Mouse (Mus musculus): Measurements from ENCODE around the gene P3h3. TPM values are rescaled to one million over a fixed set of nuclear protein-coding genes. Genes with fewer than 3 reads are reported as not detected.
A peak's percentile ranks its signal among the peaks of the same experiment; 100 is the strongest.
"Not testable (repeated sequence)": the region's sequence is repeated elsewhere in the genome, so short reads cannot be mapped to it uniquely, and the experiment has no call there.

Gene P3h3
- total RNA-seq (2021), result 10 to 100 TPM; 30.4 to 37.1 TPM

DNA sequence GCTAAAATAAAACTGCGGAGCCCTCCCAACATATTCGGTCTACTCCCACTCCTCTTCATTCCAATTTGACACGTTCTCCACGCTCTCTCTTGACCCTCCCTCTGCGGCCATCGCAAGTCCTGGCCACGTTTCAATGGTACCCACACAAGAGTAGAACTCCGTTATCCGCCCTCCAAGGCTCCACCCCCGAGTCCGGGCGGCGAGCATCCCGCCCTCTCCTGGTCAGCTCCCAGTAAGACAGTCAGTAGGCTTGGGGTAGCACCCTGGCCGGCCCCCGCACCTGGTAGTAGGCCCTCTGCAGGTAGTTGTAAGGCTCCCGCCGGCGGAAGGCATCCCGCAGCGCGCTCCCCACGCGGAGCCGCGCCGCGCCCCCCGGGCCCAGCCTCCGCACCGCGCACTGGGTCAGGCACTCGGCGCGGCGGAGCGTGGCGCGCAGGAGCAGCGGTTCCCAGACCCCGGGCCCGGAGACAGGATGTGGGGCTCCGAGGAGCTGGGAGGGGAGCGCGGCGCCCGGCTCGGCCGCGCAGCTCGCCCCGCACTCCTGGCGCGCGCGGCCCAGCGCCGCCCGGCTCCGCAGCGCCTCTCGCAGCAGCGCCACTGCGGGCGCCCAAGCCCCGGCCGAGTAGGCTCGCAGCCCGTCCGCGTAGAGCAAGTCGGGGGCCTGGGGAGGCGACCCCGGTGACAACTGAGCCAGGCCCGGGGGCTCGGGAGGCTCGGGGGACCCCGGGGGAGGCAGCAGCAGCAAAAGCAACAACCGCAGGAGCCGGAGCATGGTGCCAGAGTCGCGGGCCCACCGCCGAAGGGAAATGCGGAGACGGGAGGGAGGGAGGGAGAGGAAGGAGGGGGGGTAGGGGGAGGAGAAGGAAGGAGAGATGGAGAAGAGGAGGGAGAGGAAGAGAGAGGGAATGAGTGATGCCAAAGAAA is at the start of gene P3h3:
Gene P3h3 (minus strand): TSS at position 837 of the 924 bp plus-strand sequence.
- DNase-seq, result peak; percentile 85

DNA sequence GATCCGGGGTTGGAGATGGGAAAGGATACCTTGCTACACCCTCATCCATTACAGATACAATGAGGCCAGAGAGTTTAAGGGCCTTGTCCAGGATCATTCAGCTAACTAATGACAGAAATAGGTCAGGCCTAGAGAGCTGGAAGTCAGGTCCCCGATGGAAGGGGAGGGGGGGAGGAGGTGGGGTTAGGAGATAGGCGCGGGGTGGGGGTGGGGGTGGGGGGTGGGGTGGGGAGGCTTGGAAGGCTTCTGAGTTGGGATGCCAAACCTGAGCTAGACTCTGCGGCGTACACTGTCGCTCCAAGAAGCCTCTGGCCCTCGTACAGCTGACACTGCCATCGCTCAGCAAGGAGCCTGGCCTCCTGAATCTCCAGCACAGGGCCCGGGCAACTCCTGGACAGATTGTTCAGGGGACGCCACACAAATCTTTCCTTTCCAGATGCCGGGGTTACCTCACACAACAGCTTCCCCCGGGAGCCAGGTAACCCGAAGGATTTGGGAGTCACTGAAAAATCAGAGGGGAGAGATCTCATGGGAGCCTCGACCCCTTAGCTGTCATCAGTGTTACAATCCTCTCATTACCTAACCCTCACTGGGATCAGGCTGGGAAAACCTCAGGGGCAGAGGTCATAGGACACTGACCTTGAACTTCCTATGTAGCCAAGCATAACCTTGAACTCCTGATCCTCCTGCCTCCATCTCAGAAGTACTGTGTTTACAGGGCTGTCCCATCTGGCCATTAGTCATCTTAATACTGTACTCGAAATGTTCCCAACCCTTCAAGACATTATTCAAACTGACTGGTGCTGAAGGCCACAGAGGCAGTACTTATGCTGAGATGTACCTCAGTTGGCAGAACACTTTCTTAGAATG is 47.7 kb upstream of the P3h3 start:
- DNase-seq, result no peak

DNA sequence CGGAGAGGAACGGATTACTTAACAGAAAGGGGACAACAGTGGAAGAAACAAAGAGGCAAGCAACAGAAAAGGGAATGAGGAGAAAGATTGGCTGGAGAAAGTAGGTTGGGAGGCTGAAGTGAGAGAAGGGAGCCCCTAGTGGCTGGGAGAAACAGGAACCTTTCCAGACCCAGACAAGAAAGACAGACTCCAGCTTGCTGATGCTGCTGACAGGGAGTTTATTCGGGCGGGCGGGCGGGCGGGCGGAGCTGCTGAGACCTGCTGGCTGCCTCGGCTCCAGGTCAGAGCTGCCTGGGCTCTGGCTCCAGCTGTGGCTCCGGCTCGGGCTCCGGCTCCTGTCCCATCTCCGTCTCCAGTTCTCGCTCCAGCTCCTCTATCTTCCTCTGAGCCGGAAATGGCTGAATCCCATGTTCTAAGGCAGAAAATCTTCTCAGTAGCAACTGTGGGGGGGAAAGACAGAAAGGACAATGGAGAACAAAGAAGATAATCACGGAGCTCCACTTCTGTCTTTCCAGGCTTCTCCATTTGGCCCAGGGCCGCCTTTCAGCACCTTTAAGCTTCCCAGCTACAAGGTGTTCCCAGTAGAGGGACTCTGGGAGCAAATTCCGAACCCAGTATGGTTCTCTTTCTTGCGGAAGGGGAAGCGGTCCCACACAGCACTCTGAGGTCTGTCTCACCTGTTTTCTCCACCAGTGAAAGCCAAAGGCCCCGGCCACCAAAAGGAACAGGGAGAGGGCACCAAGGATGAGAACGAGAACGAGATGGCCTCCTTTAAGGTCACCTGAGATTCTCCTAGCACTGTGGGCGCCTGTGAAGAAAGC is 46.8 kb upstream of the P3h3 start:
- DNase-seq, result peak; percentile 54 to 66

DNA sequence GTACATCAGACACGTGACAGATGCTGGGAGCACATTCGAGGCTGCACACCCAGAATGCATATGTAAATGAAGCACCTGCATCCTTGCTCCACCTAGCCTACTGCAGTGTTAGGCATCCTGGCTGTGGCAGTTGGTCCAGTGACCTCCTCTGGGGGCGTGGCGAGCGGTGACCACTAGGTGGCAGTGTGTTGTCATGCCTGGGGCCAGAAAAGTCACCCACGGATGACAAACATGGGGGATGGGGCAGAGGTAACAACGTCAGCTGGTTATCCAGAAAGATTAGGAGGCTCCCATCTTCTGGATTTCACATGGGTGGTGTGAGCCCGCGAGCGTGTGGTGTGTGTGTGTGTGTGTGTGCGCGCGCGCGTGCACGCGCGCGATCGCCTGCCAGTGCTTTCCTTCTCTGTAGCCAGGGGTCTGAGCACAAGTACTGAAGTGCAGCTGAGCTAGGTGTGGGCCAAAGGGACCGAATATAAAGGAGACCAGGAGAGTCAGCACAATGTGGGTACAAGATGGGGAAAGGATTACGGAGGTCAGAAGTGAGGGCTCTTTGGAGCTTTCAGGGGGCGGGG is 46.1 kb upstream of the P3h3 start:
- DNase-seq, result peak; percentile 88 to 91

DNA sequence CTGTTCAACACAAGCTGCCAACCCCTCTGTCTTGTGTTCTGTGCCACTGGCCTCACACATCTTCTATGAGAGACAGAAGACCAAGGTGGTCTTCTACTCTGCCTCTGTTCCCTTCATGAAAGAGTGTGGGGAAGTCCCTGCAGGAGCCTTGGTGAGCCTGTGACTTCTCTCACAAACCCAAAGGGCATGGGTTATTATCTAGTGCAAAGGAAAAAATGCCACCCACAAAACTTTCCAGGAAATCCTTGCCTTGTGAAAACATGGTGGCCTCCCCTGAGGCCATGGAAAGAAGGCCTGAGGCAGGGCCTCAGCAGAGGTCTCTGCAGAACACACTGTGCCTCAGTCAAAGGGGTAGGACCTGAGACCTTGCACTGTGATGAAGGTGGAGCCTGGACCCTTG is 44.3 kb upstream of the P3h3 start:
- no peak for DNase-seq

DNA sequence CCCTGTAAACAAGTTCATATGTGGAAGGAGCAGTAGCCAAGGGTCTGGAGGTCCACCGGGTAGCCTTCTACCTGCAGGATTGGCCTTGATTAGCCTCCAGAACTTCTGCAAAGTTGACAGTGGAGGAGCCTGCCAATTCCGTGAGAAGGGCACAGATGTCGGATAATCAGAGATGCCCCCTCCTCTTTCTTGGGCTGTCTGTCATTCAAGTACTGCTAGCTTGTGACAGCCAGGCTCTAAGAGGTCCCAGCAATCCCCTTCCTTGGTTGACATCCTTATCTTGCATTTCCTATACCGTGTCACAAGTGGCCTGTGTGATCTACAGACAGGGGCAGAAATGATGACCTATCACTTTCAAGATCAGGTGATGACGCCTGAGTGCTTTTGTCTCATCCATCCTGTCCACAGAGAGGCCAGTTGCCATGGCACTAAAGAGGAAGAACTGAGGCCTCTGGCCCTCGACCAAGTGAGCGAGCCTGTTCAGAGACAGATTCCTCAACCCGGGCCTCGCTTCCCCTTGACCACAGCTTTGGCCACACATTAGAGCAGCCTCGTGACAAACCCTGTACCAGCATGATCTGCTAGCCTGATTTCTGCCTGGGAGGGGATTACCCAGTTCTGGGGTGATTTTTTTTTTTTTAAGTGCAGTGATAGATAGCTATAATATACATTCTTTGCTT is 43.4 kb upstream of the P3h3 start:
- no peak for DNase-seq

DNA sequence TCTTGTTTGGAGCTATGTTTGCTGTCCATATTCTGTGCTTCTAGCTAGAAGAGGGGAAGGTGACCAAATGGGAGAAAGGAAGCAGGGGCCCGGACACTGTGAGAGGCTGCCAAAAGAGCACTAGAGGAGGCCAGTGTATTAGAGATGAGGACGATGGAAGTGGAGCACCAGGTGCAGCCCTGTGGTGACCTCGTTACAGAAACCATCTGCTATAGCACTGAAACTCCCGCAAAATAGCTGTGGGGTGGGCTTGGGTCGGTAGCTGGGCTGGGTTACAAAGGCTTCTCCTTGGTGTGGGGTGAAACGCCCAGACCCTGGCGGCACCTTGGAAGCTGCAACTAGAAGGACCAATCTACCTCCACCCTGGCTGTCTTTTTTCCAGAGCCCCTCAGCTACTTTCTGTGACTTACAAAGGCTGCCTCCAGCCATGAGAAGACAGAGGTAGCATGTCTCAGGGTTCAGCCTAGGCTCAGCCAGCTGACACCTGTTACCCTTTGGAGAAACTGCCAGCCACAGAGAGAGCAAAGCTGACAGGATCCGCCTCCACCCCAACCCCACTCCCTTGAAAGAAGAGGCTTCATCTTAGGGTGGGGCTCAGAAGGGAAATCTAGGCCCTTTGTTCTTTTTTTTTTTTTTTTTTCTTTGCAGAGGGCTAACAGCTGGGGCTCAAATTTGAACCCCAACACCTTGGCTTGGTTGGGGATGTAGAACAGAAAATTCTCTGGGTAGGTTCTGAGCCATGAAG is 42.7 kb upstream of the P3h3 start:
- no peak for DNase-seq

DNA sequence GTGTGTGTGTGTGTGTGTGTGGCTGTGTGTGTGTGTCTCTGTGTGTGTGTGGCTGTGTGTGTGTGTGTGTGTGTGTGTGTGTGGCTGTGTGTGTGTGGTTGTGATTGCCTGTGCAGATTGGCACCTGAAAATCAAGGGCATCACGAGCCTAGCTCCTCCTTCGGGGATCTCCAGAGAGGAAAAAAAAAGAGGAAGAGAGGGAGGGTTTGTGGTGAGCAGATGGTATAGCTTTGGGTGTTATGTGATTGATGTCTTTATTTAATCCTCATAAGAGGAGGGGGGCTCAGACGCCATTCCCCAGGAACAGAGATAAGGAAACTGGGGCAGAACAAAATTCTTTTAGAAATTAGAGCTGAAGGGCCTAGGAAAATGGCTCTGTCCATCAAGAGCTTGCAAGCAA is 40.8 kb upstream of the P3h3 start:
- no peak for DNase-seq

DNA sequence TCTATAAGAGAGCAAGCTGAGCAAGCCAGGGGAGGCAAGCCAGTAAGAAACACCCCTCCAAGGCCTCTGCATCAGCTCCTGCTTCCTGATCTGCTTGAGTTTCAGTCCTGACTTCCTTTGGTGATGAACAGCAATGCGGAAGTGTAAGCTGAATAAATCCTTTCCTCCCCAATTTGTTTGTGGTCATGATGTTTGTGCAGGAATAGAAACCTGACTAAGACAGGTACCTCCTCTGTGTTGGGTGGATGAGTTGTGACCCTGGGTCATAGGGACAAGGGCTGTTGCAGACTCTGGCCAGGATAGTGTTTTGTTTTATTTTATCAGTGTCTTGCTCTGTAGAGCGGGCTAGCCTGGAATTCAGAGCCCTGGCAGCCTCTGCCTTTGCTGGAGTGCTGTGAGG is 36.6 kb upstream of the P3h3 start:
- DNase-seq, result not testable (repeated sequence)

DNA sequence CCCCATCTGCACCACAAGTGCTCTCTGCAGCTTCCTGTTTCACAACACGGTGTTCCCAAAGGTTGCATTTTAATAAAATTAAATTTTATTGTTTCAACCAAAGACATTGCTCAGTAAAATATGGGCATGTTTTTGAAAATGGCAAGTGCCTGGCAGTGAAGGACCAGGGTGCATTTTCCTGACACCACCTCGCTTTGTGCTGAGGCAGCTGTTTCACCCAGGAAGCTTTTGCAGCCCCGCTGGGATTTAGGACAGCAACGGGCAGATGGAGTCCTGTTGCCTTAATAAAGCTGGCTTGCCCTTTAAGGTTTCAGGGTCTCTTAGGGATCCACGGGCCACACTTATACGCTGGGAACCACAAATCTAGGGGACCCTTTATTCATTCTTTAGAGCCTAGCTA is 33.4 kb upstream of the P3h3 start:
- DNase-seq, result no peak

DNA sequence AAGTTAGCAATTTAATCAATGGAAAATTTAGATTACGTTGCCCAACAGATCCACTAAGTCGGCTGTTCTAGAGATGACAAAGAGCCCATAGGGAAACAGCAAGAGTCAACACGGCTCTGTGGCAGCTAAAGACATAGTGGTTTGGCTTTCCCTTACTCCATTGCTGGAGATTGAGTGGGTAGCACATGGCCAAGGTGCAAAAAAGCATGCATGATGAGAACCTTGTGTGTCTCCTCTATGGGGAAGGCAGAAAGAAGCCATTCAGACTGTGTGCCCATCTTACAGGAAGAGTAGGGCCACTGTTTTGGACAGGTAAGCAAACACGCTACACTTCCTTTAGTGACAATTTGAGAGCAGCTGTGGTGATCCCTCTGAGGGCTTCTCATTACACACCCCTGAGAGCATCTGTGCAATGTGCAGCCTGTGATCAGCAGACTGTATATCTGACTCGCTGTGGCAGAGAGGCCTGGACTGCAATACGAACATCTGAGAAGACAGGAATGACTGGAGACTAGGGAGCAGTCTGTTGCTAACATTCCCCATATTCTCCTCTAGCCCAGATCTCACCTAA is 31.1 kb upstream of the P3h3 start:
- DNase-seq, result no peak

DNA sequence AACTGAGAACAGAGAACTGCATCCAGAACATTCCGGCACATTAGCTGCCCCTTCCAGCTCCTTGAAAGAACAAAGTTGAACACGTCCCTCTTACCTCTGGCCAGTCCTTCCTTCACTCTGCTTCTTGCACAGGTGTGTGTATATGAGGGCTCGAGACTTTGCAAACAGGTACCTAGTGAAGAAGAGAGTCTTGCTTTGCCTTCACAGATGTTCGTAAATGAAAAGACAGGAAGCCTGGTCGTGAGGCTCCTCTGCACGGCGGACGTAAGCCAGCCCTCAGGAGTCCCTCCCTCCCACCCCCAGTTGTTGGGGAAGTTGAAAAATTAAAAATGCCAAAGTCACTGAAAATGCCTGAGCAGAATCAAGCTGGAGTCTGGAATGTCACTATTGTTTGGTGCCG is 30.4 kb upstream of the P3h3 start, which contains the start of gene Cd4:
Gene Cd4 (minus strand): TSS at position 236 of the 400 bp plus-strand sequence.
- no peak for DNase-seq

DNA sequence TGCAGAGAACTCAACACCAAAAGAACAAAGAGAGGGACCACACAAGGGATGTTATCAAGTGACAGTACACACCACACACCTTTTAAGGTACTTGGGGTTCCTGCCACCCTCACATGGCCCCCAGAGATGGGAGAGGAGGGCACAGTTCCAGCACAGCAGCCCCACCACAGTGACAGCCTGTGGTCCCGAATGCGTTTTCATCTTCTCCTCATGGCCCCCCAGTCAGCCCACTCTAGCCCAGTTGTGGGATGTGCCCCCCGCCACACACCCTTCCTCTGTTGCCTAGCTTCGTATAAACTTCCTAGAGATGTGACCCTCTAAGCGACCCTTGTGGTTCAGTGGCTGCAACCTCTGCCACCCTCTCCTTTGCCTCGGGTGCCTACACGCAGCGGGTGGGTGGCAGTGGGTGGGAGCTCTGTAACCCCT is 28.4 kb upstream of the P3h3 start:
- DNase-seq, result no peak

DNA sequence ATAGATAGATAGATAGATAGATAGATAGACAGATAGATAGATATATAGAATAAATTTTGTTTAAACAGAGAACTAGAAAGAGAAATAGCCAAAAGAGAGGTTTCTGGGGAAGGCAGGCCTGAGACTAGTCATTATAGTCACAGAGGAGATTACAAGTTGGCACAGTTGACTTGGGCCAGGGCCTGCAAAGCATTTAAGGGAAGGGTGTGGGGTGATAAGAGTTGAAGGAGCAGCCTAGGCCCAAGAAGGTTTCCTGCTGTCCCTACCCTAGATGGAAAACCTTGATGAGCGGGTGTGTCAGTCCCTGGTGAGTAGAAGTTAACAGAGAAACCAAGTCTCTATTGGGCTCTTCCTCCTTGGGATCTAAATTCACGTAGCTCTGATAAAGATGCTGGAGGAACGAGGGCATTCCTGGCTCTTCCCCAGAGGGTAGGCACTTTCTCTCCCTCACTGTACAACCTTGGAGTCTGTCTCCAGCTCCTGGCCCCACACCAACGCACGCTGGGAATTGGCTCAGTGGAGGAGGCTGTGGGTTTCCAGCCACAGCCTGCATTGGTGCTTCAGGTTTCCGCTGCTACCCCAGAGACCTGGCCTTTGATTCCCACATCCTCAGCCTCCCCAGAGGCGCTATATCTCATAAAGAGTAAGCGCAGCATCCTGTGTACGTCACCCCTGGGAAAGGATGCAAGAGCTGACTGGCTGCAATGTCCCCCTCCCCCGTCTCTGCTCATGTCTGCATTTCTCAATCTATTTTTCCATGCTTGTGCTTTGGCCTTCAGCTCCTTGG is 27.4 kb upstream of the P3h3 start:
- no peak for DNase-seq

DNA sequence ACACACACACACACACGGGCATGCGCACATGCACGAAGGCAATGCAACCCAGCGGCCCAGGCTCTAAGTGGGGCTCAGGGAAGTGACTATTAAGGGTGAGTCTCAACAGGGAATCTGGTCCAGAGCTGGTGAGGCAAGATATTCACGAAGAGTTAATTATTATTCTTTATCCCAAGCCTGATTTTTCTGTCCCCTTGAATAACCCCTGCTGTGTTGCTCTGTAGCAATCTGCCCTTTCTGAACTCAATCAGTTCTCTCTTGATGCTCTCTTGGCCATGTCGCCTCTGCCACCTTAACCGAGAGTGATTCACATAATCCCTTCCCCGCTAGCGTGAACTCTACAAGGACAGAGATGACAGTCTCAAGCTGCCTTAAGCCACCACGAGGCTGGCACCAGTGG is 25.8 kb upstream of the P3h3 start:
- DNase-seq, result no peak

DNA sequence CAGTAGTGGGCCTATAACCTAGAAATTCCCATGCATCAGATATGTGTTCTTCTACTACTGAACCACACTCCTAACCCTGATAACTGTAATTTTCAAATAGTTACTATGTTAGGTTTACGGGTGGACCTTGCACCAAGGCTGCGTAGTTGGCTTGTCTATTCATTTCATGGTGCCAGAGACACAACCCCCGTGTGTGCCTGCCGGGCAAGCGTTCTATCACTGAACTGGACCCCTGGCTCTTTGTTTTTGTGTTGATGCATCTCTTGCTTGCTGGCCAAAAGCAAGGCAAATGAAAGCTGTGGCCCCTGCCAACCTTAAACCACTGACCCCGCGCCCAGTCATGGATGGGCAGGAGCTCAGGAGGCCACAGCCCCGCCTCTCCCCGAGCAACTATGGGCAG is 24.3 kb upstream of the P3h3 start:
- no peak for DNase-seq

DNA sequence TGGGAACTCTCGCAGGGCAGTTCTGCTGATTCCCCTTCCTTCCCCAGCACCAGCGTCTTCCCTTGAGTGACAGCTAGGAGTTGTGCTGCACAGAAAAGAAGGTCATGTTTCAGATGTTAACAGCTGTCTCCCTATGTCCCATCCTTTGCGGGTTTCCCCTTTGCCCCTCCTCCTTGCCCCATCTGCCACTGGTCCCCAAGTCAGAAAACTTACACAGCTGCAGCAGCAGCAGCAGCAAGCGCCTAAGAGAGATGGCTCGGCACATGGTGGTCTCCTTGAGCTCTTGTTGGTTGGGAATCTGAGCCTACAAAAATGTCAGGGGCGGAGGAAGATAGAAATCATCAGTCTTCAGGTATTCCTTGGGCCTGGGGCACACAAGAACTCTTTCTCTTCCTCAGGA is 21.8 kb upstream of the P3h3 start:
- no peak for DNase-seq

DNA sequence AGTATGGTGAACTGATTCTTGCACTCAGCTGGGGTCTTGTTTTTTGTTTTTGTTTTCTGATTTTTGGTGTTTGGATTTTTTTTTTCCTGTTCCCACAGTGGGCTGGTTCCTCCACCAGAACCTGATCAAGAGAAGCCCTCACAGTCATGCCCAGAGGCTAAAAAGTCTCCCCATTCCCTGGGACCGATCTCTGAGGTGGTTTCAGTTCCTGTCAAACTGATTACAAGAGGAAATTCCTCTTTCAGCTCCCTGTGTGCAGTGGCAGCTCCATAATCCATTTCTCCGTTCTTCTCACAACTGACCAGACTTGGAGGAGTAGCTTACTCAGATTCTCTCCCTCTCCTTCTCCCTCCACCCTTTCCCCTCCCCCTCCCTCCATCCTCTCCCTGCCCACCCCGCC is 16.8 kb upstream of the P3h3 start:
- DNase-seq, result no peak

DNA sequence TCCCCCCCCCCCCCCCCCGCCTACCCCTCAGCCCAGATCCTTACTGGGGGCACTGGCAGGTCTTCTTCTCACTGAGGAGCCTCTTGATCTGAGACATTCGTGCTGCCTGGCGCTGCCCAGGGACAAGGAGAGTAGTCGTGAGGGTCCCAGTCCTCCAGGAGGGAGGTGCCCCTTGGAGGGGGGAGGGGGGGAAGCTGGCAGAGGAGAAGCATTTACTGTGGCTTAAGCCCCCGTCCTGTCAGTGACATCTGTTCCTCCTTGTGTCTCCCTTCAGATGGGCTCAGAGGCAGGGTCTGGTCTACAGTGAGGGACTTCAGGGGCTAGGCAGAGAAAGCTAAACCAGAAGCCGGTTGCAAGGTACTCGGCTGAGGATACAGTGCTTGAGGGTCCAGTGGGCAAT is 9.0 kb upstream of the P3h3 start:
- DNase-seq, result no peak
